Mouse (Mus musculus) limb, embryonic 11.5 days (tissue): Measurements from ENCODE around the gene Dip2c. TPM values are rescaled to one million over a fixed set of nuclear protein-coding genes. Genes with fewer than 3 reads are reported as not detected.

ENCODE experiments used
- ATAC-seq: fragments of 200-750 bp; cut with Nextera tagmentation; 2 replicates; pipeline ENCODE4 v1.8.0; 2017; ENCODE audit warnings: low read depth; ENCODE audit not compliant: insufficient number of reproducible peaks, low FRiP score, low TSS enrichment
- DNase-seq: peaks from one replicate; pipeline ENCODE4 v3.0.0-alpha.2; 2015; ENCODE audit warnings: low spot score
- H3K27ac ChIP-seq: fragments of 300-500 bp; sonication (generic); replicated peaks from 2 replicates; pipeline ENCODE4 v1.5.1; 2014; ENCODE audit warnings: low read depth, mild to moderate bottlenecking, low read length
- H3K27me3 ChIP-seq: fragments of 300-500 bp; sonication (generic); 2 replicates; pipeline ENCODE4 v1.6.1; 2014; ENCODE audit warnings: mild to moderate bottlenecking, low read length, mixed read lengths; ENCODE audit not compliant: control insufficient read depth, insufficient read depth
- H3K36me3 ChIP-seq: fragments of 300-500 bp; sonication (generic); 2 replicates; pipeline ENCODE4 v1.6.1; 2014; ENCODE audit warnings: mild to moderate bottlenecking, low read length, moderate library complexity, mixed read lengths; ENCODE audit not compliant: control insufficient read depth, insufficient read depth
- H3K4me1 ChIP-seq: fragments of 300-500 bp; sonication (generic); 2 replicates; pipeline ENCODE4 v1.6.1; 2014; ENCODE audit warnings: low read length, mixed read lengths; ENCODE audit not compliant: control insufficient read depth, insufficient read depth
- H3K4me2 ChIP-seq: fragments of 300-500 bp; sonication (generic); 2 replicates; pipeline ENCODE4 v1.6.1; 2014; ENCODE audit warnings: low read depth, mild to moderate bottlenecking, moderate library complexity; ENCODE audit not compliant: severe bottlenecking
- H3K4me3 ChIP-seq: fragments of 300-500 bp; sonication (generic); 2 replicates; pipeline ENCODE4 v1.5.1; 2014; ENCODE audit warnings: low read depth, low read length
- H3K9ac ChIP-seq: fragments of 300-500 bp; sonication (generic); 2 replicates; pipeline ENCODE4 v1.6.1; 2014; ENCODE audit warnings: mild to moderate bottlenecking, low read length
- H3K9me3 ChIP-seq: fragments of 300-500 bp; sonication (generic); 2 replicates; pipeline ENCODE4 v1.6.1; 2016; ENCODE audit warnings: low read length; ENCODE audit not compliant: control insufficient read depth
- WGBS: fragments of 180-500 bp; shearing (Covaris S2); extraction: QIAGEN DNeasy Blood & Tissue Kit; methylation state at CpG from one replicate; pipeline ENCODE4 v1.1.7; 2014; 5-methylcytosine and 5-hydroxymethylcytosine counted together
- polyA plus RNA-seq: library from polyadenylated mRNA; unstranded; fragments of >200 nt; fragmentation: Nextera tagmentation; extraction: Ambion mirVana; gene quantifications from 2 replicates; pipeline ENCODE4 v1.2.1, GENCODE M21; 2014

Gene Dip2c
- polyA plus RNA-seq, 1 experiment from 2014 or later: 5.5 TPM

DNA sequence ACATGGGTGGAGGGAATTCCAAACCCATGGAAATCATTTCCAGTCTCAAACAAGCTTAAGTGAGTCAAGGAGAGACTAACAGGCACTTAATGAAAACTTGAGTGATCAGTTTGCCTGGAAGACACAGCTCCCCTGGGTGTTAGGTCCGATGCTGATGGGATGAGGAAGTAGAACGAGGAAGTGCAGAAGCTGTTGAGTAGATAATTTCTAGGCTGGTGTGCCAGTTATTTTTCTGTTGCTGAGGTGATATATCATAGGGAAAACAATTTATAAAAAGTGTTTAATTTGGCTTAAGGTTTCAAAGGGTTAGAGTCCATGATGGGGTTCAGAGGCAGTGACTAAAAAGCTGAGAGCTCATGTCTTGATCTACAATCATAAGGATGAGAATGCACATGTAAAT lies 111.7 kb downstream of the Dip2c start:
- ATAC-seq: no peak
- Histone ChIP-seq H3K4me1 (no peaks in the 10 kb centered on the region), H3K9ac (no peak overlapping the region), H3K9me3 (no peaks in the 10 kb centered on the region), H3K27ac (no peak overlapping the region), H3K4me2 (no peak overlapping the region), H3K4me3 (no peak overlapping the region), H3K36me3 (no peaks in the 10 kb centered on the region), H3K27me3 (no peaks in the 10 kb centered on the region)
- DNase-seq: no peak
- 91% methylated on average over 2 of the region's 2 CpGs for WGBS

GRCm38 (mm10) chr13:9389334-9389733 lies 113.0 kb downstream of the Dip2c start:
- H3K9me3 ChIP-seq: no peaks in the 10 kb centered on the region
- WGBS: 89% methylated on average over 1 of the region's 1 CpGs
- no peak overlapping the region for H3K4me2 ChIP-seq
- DNase-seq: no peak
- no peak overlapping the region for H3K4me3 ChIP-seq
- no peaks in the 10 kb centered on the region for H3K4me1 ChIP-seq
- ATAC-seq: no peak
- H3K36me3 ChIP-seq: no peaks in the 10 kb centered on the region
- no peak overlapping the region for H3K9ac ChIP-seq
- no peak overlapping the region for H3K27ac ChIP-seq
- H3K27me3 ChIP-seq: no peaks in the 10 kb centered on the region

GRCm38 (mm10) chr13:9390204-9390804 lies 114.0 kb downstream of the Dip2c start:
- Histone ChIP-seq H3K9me3 (no peaks in the 10 kb centered on the region), H3K4me2 (no peak overlapping the region), H3K36me3 (no peaks in the 10 kb centered on the region), H3K9ac (no peak overlapping the region), H3K4me3 (no peak overlapping the region), H3K27ac (no peak overlapping the region), H3K4me1 (no peaks in the 10 kb centered on the region), H3K27me3 (no peaks in the 10 kb centered on the region)
- WGBS: 72% methylated on average over 5 of the region's 5 CpGs
- DNase-seq (no peak), ATAC-seq (no peak)

GRCm38 (mm10) chr13:9393470-9393869 lies 117.1 kb downstream of the Dip2c start:
- 85% methylated on average over 3 of the region's 3 CpGs for WGBS
- H3K4me1 ChIP-seq: no peaks in the 10 kb centered on the region
- ATAC-seq (no peak), DNase-seq (no peak)
- H3K4me2 ChIP-seq: no peak overlapping the region
- no peaks in the 10 kb centered on the region for H3K27me3 ChIP-seq
- H3K9me3 ChIP-seq: no peaks in the 10 kb centered on the region
- H3K4me3 ChIP-seq: no peak overlapping the region
- no peak overlapping the region for H3K27ac ChIP-seq
- no peak overlapping the region for H3K9ac ChIP-seq
- H3K36me3 ChIP-seq: no peaks in the 10 kb centered on the region

GRCm38 (mm10) chr13:9395286-9395685 lies 119.0 kb downstream of the Dip2c start:
- DNase-seq (no peak), ATAC-seq (no peak)
- 73% methylated on average over 1 of the region's 1 CpGs for WGBS
- Histone ChIP-seq H3K9ac (no peak overlapping the region), H3K9me3 (no peaks in the 10 kb centered on the region), H3K27ac (no peak overlapping the region), H3K4me3 (no peak overlapping the region), H3K4me1 (no peaks in the 10 kb centered on the region), H3K4me2 (no peak overlapping the region), H3K36me3 (no peaks in the 10 kb centered on the region), H3K27me3 (no peaks in the 10 kb centered on the region)

DNA sequence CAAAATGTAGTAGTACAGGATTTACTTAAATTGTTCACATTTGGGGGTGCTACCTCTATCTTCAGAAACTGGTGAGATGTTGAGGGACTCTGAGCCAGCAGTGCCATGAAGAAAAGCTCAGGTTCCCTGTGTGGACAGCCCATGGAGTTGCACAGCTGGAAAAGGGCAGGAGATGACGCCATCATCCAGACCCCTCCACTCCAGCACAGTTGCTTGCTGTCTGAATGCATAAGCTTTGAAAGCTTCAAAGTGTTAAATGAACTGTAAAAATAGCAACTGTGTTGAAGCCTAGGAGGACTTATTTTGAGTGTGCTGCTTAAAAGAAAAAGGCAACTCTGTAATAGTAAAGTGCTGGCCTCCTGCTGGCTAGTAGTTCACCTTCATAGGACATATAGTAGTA lies 122.5 kb downstream of the Dip2c start:
- Histone ChIP-seq H3K4me3 (no peak overlapping the region), H3K36me3 (no peaks in the 10 kb centered on the region), H3K9me3 (no peaks in the 10 kb centered on the region), H3K27me3 (no peaks in the 10 kb centered on the region), H3K27ac (no peak overlapping the region), H3K9ac (no peak overlapping the region), H3K4me2 (no peak overlapping the region), H3K4me1 (no peaks in the 10 kb centered on the region)
- no peak for DNase-seq
- no peak for ATAC-seq
- 72% methylated on average over 1 of the region's 1 CpGs for WGBS

- Histone ChIP-seq H3K9me3 (no peaks in the 10 kb centered on the region), H3K27ac (no peak overlapping the region), H3K4me1 (no peaks in the 10 kb centered on the region), H3K4me3 (no peak overlapping the region), H3K36me3 (no peaks in the 10 kb centered on the region), H3K27me3 (no peaks in the 10 kb centered on the region), H3K9ac (no peak overlapping the region), H3K4me2 (no peak overlapping the region)
- ATAC-seq: no peak
- DNase-seq: no peak
- 78% methylated on average over 1 of the region's 1 CpGs for WGBS
Observed at GRCm38 (mm10) chr13:9405399-9405798, 129.1 kb downstream of the Dip2c start.

DNA sequence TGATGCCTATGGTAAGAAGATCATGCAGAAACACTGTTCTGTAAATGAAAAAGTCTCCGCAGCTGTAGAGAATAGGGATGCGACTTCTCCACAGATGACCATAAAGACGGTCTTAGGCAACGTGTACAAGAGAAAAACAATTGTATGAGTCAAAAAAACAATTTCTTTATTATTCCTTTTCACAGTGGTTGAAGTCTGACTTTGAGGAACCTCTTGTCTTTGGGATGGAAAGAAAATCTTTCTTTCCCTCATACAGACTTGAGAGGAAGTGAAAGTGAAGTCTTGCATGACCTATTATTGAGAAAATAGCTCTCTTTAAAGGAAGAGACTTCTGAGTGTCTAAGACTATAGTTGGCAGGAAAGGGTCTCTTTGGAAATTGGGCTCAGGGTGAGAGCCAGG lies 132.7 kb downstream of the Dip2c start:
- no peak overlapping the region for H3K27ac ChIP-seq
- no peak for DNase-seq
- H3K4me1 ChIP-seq: no peaks in the 10 kb centered on the region
- no peak overlapping the region for H3K4me2 ChIP-seq
- no peaks in the 10 kb centered on the region for H3K36me3 ChIP-seq
- no peak for ATAC-seq
- WGBS: 97% methylated on average over 4 of the region's 4 CpGs
- no peak overlapping the region for H3K4me3 ChIP-seq
- no peaks in the 10 kb centered on the region for H3K9me3 ChIP-seq
- no peaks in the 10 kb centered on the region for H3K27me3 ChIP-seq
- H3K9ac ChIP-seq: no peak overlapping the region

DNA sequence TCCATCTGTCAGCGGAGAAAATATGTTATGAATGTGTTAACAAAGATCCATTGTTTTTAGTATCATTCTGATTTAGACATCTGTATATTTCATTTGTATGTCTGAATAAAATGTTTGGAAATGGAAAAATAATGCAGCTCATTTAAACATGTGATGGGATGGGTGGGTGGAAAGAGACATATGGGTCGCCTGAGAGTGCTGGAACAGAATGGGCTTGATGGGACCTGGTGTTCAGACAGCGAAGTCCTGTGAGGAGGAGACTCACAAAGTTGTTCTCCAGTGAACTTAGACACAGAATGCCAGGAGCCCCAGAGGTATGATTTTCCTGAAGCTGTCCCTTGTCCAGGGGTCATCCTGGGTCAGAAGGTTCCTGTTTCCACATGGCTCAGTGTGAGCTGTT lies 142.1 kb downstream of the Dip2c start:
- Histone ChIP-seq H3K36me3 (no peaks in the 10 kb centered on the region), H3K4me3 (no peak overlapping the region), H3K27me3 (no peaks in the 10 kb centered on the region), H3K9ac (no peak overlapping the region), H3K9me3 (no peaks in the 10 kb centered on the region), H3K4me2 (no peak overlapping the region), H3K4me1 (no peaks in the 10 kb centered on the region), H3K27ac (no peak overlapping the region)
- WGBS: 92% methylated on average over 3 of the region's 3 CpGs
- ATAC-seq (no peak), DNase-seq (no peak)
